Mouse (Mus musculus): ENCODE results near the gene Gm10318. TPM values are rescaled to one million over a fixed set of nuclear protein-coding genes. Genes with fewer than 3 reads are reported as not detected.

Gene Gm10318
- polyA plus RNA-seq, 1 experiment from 2014 or later: not detected

DNA sequence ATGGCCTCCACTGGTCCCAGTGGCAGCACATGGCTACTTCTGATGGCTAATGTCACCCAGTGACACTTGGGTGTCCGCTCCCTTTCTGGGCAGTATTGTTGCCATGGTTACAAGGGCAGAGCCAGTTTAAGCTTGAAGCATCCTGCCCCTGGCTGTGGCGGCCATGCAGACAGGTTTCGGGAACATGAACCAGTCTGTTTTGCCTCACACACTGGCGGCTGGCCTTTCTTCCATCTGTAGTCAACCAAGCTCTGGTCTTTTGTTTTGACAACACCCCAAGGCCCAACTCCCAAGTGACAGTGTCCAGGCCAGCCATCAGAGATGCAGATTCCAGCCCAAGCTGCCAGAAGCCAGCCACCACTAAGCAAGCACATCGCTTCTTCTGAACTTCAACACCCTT lies 42.9 kb downstream of the Gm10318 start:
- H3K4me1 ChIP-seq (replicated peaks): no peaks in the 10 kb centered on the region
- peaks cover 1% of the 10 kb centered on the region; the same call in 1 of the 2 replicates for H3K27me3 ChIP-seq
- peak; percentile 24; the same call in 1 of the 2 replicates for ATAC-seq (replicated peaks; ENCODE audit: insufficient number of reproducible peaks, insufficient read depth, low FRiP score, low read depth)
- no peak overlapping the region for H3K4me2 ChIP-seq
- H3K9ac ChIP-seq: no peak overlapping the region
- 29% methylated on average over 5 of the region's 5 CpGs for whole genome bisulfite sequencing
- H3K27ac ChIP-seq: no peak overlapping the region
- H3K9me3 ChIP-seq (replicated peaks): no peaks in the 10 kb centered on the region
- H3K36me3 ChIP-seq: no peaks in the 10 kb centered on the region
- no peak overlapping the region for H3K4me3 ChIP-seq

DNA sequence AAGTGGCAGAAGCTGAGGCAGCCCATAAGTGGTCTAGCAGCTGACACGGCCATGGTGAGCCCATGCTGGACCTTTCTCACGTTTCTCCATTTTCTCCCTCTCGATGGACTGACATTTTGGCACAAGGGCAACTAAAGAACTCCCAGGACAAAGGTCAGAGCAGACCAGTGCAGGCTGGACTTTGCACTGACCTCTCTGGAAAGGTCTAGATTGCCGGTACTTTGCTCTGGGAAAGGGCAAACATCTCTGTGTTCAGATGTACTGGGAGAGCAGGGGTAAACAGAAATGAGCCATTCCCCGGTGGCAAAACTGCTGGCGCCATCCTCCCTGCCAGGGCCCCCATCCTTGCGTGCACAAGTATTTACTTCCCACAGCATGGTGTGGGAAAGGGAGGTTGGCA lies 47.5 kb downstream of the Gm10318 start:
- no peaks in the 10 kb centered on the region for H3K9me3 ChIP-seq (replicated peaks)
- H3K27ac ChIP-seq: no peak overlapping the region
- no peak overlapping the region for H3K4me3 ChIP-seq
- no peak overlapping the region for H3K9ac ChIP-seq
- WGBS: 82% methylated on average over 7 of the region's 7 CpGs
- H3K4me1 ChIP-seq (replicated peaks): peaks cover 14% of the 10 kb centered on the region
- no peak overlapping the region for H3K4me2 ChIP-seq
- ATAC-seq (replicated peaks; ENCODE audit: insufficient number of reproducible peaks, insufficient read depth, low FRiP score, low read depth): no peak
- H3K27me3 ChIP-seq: peaks cover 17% of the 10 kb centered on the region
- no peaks in the 10 kb centered on the region for H3K36me3 ChIP-seq

DNA sequence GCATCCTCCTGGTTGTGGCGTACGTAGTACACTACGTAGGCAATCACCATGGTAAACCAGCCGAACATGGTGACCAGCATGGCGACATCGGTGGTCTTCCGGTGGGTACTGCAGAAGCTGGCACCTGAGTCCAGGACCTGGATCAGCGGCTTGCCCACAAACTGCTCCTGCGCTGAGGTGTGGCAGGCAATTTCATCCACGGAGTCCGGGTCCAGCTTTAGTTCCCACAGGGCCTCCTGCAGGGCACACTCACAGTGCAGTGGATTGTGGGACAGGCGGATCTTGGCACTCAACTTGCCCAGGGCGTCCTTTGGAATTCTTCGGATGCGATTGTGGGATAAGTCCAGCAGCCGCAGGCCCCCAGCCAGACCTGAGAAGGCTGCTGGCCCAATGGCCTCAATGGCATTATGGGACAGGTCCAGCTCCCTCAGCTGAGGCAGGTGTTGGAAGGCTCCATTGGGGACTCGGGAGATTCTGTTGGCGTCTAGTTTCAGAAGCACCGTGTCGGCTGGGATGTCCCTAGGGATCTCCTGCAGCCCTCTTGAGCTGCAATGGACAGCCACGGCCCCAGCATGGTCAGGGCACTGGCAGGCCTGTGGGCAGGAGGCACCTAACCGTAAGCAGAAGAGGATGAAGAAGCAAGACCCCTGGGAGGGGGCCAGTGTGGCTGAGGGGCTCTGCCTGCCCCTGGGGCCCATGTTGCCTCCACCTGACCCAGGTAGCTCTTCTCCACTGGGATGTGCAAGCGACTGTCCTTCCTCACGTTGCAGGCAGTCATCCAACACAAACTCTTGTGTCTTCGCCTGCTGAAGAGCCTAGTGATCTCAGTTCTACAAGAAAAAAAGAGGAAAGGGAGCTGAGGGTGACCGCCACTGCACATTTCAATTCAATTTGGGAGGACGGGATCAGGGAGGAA lies 48.5 kb downstream of the Gm10318 start:
- H3K4me2 ChIP-seq: peak overlapping the region; percentile 97
- 86% methylated on average over 27 of the region's 27 CpGs for WGBS
- no peaks in the 10 kb centered on the region for H3K9me3 ChIP-seq (replicated peaks)
- peak overlapping the region; percentile 64; the same call in 1 of the 2 replicates for H3K4me3 ChIP-seq
- no peak overlapping the region for H3K9ac ChIP-seq
- peaks cover 17% of the 10 kb centered on the region for H3K27me3 ChIP-seq
- no peak overlapping the region for H3K27ac ChIP-seq
- ATAC-seq (replicated peaks; ENCODE audit: insufficient number of reproducible peaks, insufficient read depth, low FRiP score, low read depth): no peak
- no peaks in the 10 kb centered on the region for H3K36me3 ChIP-seq
- peaks cover 14% of the 10 kb centered on the region for H3K4me1 ChIP-seq (replicated peaks)

DNA sequence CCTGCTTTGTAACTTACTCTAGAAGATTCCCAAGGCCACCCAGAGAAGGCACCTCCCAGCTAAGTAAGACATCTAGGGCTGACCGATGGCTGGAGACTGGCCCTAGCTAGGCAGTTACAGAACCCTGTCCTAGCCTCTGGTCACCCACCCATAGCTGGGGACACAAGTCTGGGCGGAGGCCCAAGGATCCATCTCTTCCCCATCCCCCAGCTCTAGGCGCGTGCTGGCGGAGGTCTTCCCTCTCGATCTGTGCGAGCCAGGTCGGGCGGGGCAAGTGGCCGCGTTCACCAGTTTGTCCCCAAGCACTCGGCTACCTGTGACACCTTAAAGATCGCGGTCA lies 49.2 kb downstream of the Gm10318 start:
- Histone ChIP-seq H3K36me3 (no peaks in the 10 kb centered on the region), H3K4me3 (peak overlapping the region; percentile 64), H3K4me1 (replicated peaks) (peaks cover 14% of the 10 kb centered on the region), H3K4me2 (peak overlapping the region; percentile 97), H3K9me3 (replicated peaks) (no peaks in the 10 kb centered on the region), H3K27ac (no peak overlapping the region), H3K9ac (peak overlapping the region; percentile 60), H3K27me3 (peaks cover 17% of the 10 kb centered on the region)
- WGBS: 2% methylated on average over 14 of the region's 14 CpGs
- no peak for ATAC-seq (replicated peaks; ENCODE audit: insufficient number of reproducible peaks, insufficient read depth, low FRiP score, low read depth)

- Histone ChIP-seq H3K9me3 (replicated peaks) (no peaks in the 10 kb centered on the region), H3K4me1 (replicated peaks) (peaks cover 14% of the 10 kb centered on the region), H3K27me3 (peaks cover 17% of the 10 kb centered on the region), H3K27ac (no peak within 1 kb of the TSS), H3K36me3 (no peaks in the 10 kb centered on the region), H3K4me3 (peak within 1 kb of the TSS; percentile 64), H3K4me2 (peak within 1 kb of the TSS; percentile 97), H3K9ac (peak within 1 kb of the TSS; percentile 60)
- ATAC-seq (replicated peaks; ENCODE audit: insufficient number of reproducible peaks, insufficient read depth, low FRiP score, low read depth): peak; percentile 78
- WGBS: under 1% methylated on average over 33 of the region's 46 CpGs
Observed at GRCm38 (mm10) chr10:77902211-77902893, 49.7 kb downstream of the Gm10318 start, which contains the start of gene Lrrc3. TSS of gene Lrrc3 (minus strand) at chr10:77902536.

GRCm38 (mm10) chr10:77902894-77903715 lies 50.4 kb downstream of the Gm10318 start:
- Histone ChIP-seq H3K4me1 (replicated peaks) (peaks cover 14% of the 10 kb centered on the region), H3K36me3 (no peaks in the 10 kb centered on the region), H3K4me2 (peak overlapping the region; percentile 97), H3K9ac (no peak overlapping the region), H3K27me3 (peaks cover 17% of the 10 kb centered on the region), H3K9me3 (replicated peaks) (no peaks in the 10 kb centered on the region), H3K4me3 (peak overlapping the region; percentile 64), H3K27ac (no peak overlapping the region)
- WGBS: 8% methylated on average over 35 of the region's 35 CpGs
- peak; percentile 60 for ATAC-seq (replicated peaks; ENCODE audit: insufficient number of reproducible peaks, insufficient read depth, low FRiP score, low read depth)

Other genes starting within 250 kb of the Gm10318 start
- gene Sumo3, start 246.8 kb upstream of the Gm10318 start, polyA plus RNA-seq (2015; fragmentation: Nextera tagmentation; extraction: Ambion mirVana): 138 and 169 TPM in 2 replicates
- 0.60 and 3.9 TPM in 2 replicates for gene Gm49325, start 246.7 kb upstream of the Gm10318 start, polyA plus RNA-seq (2015; fragmentation: Nextera tagmentation; extraction: Ambion mirVana)
- 66.3 and 85.1 TPM in 2 replicates for gene Ube2g2, start 230.6 kb upstream of the Gm10318 start, polyA plus RNA-seq (2015; fragmentation: Nextera tagmentation; extraction: Ambion mirVana)
- gene Tspear, start 166.3 kb upstream of the Gm10318 start, polyA plus RNA-seq (2015; fragmentation: Nextera tagmentation; extraction: Ambion mirVana): 0.42 TPM in 1 of 2 replicates, not detected in the other
- not detected in 2 replicates for gene Gm19402, start 162.1 kb upstream of the Gm10318 start, polyA plus RNA-seq (2015; fragmentation: Nextera tagmentation; extraction: Ambion mirVana)
- not detected in 2 replicates for gene Gm9508, start 155.6 kb upstream of the Gm10318 start, polyA plus RNA-seq (2015; fragmentation: Nextera tagmentation; extraction: Ambion mirVana)
- gene Gm10272, start 146.2 kb upstream of the Gm10318 start, polyA plus RNA-seq (2015; fragmentation: Nextera tagmentation; extraction: Ambion mirVana): not detected in 2 replicates
- not detected in 2 replicates for gene Gm10024, start 141.4 kb upstream of the Gm10318 start, polyA plus RNA-seq (2015; fragmentation: Nextera tagmentation; extraction: Ambion mirVana)
- not detected in 2 replicates for gene Gm10142, start 137.1 kb upstream of the Gm10318 start, polyA plus RNA-seq (2015; fragmentation: Nextera tagmentation; extraction: Ambion mirVana)
- not detected in 2 replicates for gene Krtap12-1, start 132.3 kb upstream of the Gm10318 start, polyA plus RNA-seq (2015; fragmentation: Nextera tagmentation; extraction: Ambion mirVana)
- gene Gm10100, start 126.4 kb upstream of the Gm10318 start, polyA plus RNA-seq (2015; fragmentation: Nextera tagmentation; extraction: Ambion mirVana): not detected in 2 replicates
- gene Gm18596, start 110.2 kb upstream of the Gm10318 start, polyA plus RNA-seq (2015; fragmentation: Nextera tagmentation; extraction: Ambion mirVana): not detected in 2 replicates
- gene Gm9736, start 101.5 kb upstream of the Gm10318 start, polyA plus RNA-seq (2015; fragmentation: Nextera tagmentation; extraction: Ambion mirVana): not detected in 2 replicates
- gene Gm3233, start 93.2 kb upstream of the Gm10318 start, polyA plus RNA-seq (2015; fragmentation: Nextera tagmentation; extraction: Ambion mirVana): not detected in 2 replicates
- not detected in 2 replicates for gene Gm3238, start 81.5 kb upstream of the Gm10318 start, polyA plus RNA-seq (2015; fragmentation: Nextera tagmentation; extraction: Ambion mirVana)
- gene Gm7138, start 75.9 kb upstream of the Gm10318 start, polyA plus RNA-seq (2015; fragmentation: Nextera tagmentation; extraction: Ambion mirVana): not detected in 2 replicates
- gene Gm3250, start 70.3 kb upstream of the Gm10318 start, polyA plus RNA-seq (2015; fragmentation: Nextera tagmentation; extraction: Ambion mirVana): not detected in 2 replicates
- not detected in 2 replicates for gene Gm7137, start 64.7 kb upstream of the Gm10318 start, polyA plus RNA-seq (2015; fragmentation: Nextera tagmentation; extraction: Ambion mirVana)
- gene Gm9639, start 57.8 kb upstream of the Gm10318 start, polyA plus RNA-seq (2015; fragmentation: Nextera tagmentation; extraction: Ambion mirVana): not detected in 2 replicates
- not detected in 2 replicates for gene Gm19668, start 53.7 kb upstream of the Gm10318 start, polyA plus RNA-seq (2015; fragmentation: Nextera tagmentation; extraction: Ambion mirVana)
- not detected in 2 replicates for gene Gm9507, start 41.0 kb upstream of the Gm10318 start, polyA plus RNA-seq (2015; fragmentation: Nextera tagmentation; extraction: Ambion mirVana)
- gene Gm2696, start 38.2 kb upstream of the Gm10318 start, polyA plus RNA-seq (2015; fragmentation: Nextera tagmentation; extraction: Ambion mirVana): not detected in 2 replicates
- not detected in 2 replicates for gene Krtap10-4, start 25.8 kb upstream of the Gm10318 start, polyA plus RNA-seq (2015; fragmentation: Nextera tagmentation; extraction: Ambion mirVana)
- not detected in 2 replicates for gene Krtap10-10, start 16.9 kb upstream of the Gm10318 start, polyA plus RNA-seq (2015; fragmentation: Nextera tagmentation; extraction: Ambion mirVana)
- gene Gm36176, start 6.1 kb upstream of the Gm10318 start, polyA plus RNA-seq (2015; fragmentation: Nextera tagmentation; extraction: Ambion mirVana): not detected in 2 replicates
- not detected in 2 replicates for gene Gm3285, start 9.1 kb downstream of the Gm10318 start, polyA plus RNA-seq (2015; fragmentation: Nextera tagmentation; extraction: Ambion mirVana)
- 1.1 and 2.2 TPM in 2 replicates for gene Lrrc3, start 49.7 kb downstream of the Gm10318 start, polyA plus RNA-seq (2015; fragmentation: Nextera tagmentation; extraction: Ambion mirVana)
- gene Trpm2, start 117.7 kb downstream of the Gm10318 start, polyA plus RNA-seq (2015; fragmentation: Nextera tagmentation; extraction: Ambion mirVana): 0.34 and 2.5 TPM in 2 replicates
- 16.7 and 20.8 TPM in 2 replicates for gene 1810043G02Rik, start 125.7 kb downstream of the Gm10318 start, polyA plus RNA-seq (2015; fragmentation: Nextera tagmentation; extraction: Ambion mirVana)
- 167 and 185 TPM in 2 replicates for gene Pfkl, start 157.2 kb downstream of the Gm10318 start, polyA plus RNA-seq (2015; fragmentation: Nextera tagmentation; extraction: Ambion mirVana)
- not detected in 2 replicates for gene Dnmt3l, start 189.1 kb downstream of the Gm10318 start, polyA plus RNA-seq (2015; fragmentation: Nextera tagmentation; extraction: Ambion mirVana)
- gene Aire, start 190.8 kb downstream of the Gm10318 start, polyA plus RNA-seq (2015; fragmentation: Nextera tagmentation; extraction: Ambion mirVana): 0.16 and 1.5 TPM in 2 replicates
- gene Icosl, start 216.4 kb downstream of the Gm10318 start, polyA plus RNA-seq (2015; fragmentation: Nextera tagmentation; extraction: Ambion mirVana): 1.5 and 2.9 TPM in 2 replicates

Data from heart, embryonic 15.5 days (tissue).